ENCODE assay signal across 22 mouse cellular contexts in the genomic region with DNA sequence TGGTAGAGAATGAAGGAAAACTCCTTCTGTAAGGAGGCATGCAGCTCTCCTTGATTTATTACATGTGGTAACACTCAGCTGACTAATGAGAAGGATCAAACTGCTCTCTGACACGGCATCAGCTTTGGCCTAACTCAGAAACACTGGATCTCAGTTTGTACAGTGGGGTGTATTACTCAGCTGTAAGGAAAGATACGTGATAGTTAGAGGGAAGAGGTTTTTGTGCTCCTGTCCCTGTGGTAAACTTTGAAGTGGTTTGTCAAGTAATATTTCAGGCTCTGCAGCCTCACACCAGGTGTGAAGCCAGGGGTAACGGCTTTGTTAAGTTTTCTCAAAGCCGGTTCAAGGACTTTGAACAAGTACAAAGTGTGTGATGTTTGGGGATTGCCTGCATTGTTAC.
DNase-seq lines count a peak whose midpoint lies in the region; ATAC-seq and TF ChIP-seq lines count a peak whose summit lies in the region.
"Had no signal": no experiment of that assay in that cellular context is flagged by ENCODE, and none has a peak within 500 bp of the region (broad histone marks: within the 10 kb centered on the region; RNA-seq: fewer than 3 reads in every experiment).

No protein-coding gene starts in this region.

- no peak overlapping the region for H3K4me3 ChIP-seq in embryonic facial prominence, embryonic 14.5 days (ENCODE audit: low read depth, low read length)
- no peak overlapping the region for H3K4me3 ChIP-seq in embryonic facial prominence, embryonic 10.5 days
- no peak overlapping the region for H3K4me3 ChIP-seq in embryonic fibroblast, embryonic 13.5 days (ENCODE audit: insufficient read depth, low read length)
- no peak overlapping the region for H3K4me3 ChIP-seq in gastrocnemius, adult 2 months
- H3K4me3 ChIP-seq: erythroblast, embryonic 14.5 days; limb, embryonic 15.5 days; liver, embryonic 15.5 days; neural tube, embryonic 15.5 days had no signal

- H3K9me3 ChIP-seq in embryonic facial prominence, embryonic 14.5 days (ENCODE audit: control insufficient read depth, low read length) = no peaks in the 10 kb centered on the region
- H3K9me3 ChIP-seq in embryonic facial prominence, embryonic 10.5 days = no peaks in the 10 kb centered on the region
- H3K9me3 ChIP-seq: limb, embryonic 15.5 days; liver, embryonic 15.5 days; neural tube, embryonic 15.5 days had no signal

- no peaks in the 10 kb centered on the region for H3K27me3 ChIP-seq in embryonic facial prominence, embryonic 14.5 days (replicated peaks; ENCODE audit: control insufficient read depth, insufficient read depth, low read length)
- H3K27me3 ChIP-seq in embryonic facial prominence, embryonic 10.5 days (replicated peaks; ENCODE audit: low read depth, poor library complexity, severe bottlenecking) = no peaks in the 10 kb centered on the region
- H3K27me3 ChIP-seq: limb, embryonic 15.5 days; liver, embryonic 15.5 days; neural tube, embryonic 15.5 days had no signal

- H3K9ac ChIP-seq in embryonic facial prominence, embryonic 14.5 days (ENCODE audit: low read depth, low read length) = no peak overlapping the region
- H3K9ac ChIP-seq: forebrain, postnatal 0 days; limb, embryonic 15.5 days; liver, embryonic 15.5 days; neural tube, embryonic 15.5 days had no signal

- DNase-seq in embryonic facial prominence, embryonic 14.5 days (ENCODE audit: low spot score) = peak; percentile 49
- DNase-seq in embryonic facial prominence, embryonic 10.5 days (ENCODE audit: low spot score) = no peak
- DNase-seq in CD4-positive helper T cell, adult 2 months (ENCODE audit: low read depth, low spot score) = peak; percentile 63
- DNase-seq in thymus, adult 18-20 months = peak; percentile 48 to 74
- DNase-seq in gastrocnemius, adult 2 months = no peak
- no peak for DNase-seq in cerebellum, adult 9-10 months
- DNase-seq: adrenal gland, adult 2 months; cerebellum, adult 2 months; forebrain, postnatal 0 days; heart, postnatal 4 days; kidney, adult 18-20 months; midbrain, embryonic 14.5 days; right cerebral cortex, postnatal 14 days; spleen, adult 18-20 months had no signal

- H3K27ac ChIP-seq in embryonic facial prominence, embryonic 14.5 days (replicated peaks; ENCODE audit: low read depth, low read length) = no peak overlapping the region
- H3K27ac ChIP-seq in embryonic facial prominence, embryonic 10.5 days (replicated peaks) = no peak overlapping the region
- peak overlapping the region; percentile 62 for H3K27ac ChIP-seq in embryonic fibroblast, embryonic 13.5 days (ENCODE audit: insufficient read depth, low read length)
- H3K27ac ChIP-seq in gastrocnemius, adult 2 months = no peak overlapping the region
- H3K27ac ChIP-seq: limb, embryonic 15.5 days; liver, embryonic 15.5 days; neural tube, embryonic 15.5 days had no signal

- no peak for TF ChIP-seq POLR2A in embryonic fibroblast, embryonic 13.5 days (IDR thresholded peaks at IDR 0.05; ENCODE audit: low read depth, low read length)

- no peak overlapping the region for H3K4me2 ChIP-seq in embryonic facial prominence, embryonic 14.5 days (ENCODE audit: low read depth, low read length)
- H3K4me2 ChIP-seq: limb, embryonic 15.5 days; liver, embryonic 15.5 days; neural tube, embryonic 15.5 days had no signal

- intact Hi-C loops in gastrocnemius, adult 2 months (cut with DNase I) = no loop called here

- peak; percentile 57; the same call in 1 of the 2 replicates for ATAC-seq in embryonic facial prominence, embryonic 14.5 days (ENCODE audit: low read depth)
- ATAC-seq in frontal cortex, adult (ENCODE audit: low TSS enrichment) = no peak
- ATAC-seq: forebrain, postnatal 0 days; hindbrain, embryonic 16.5 days; lung, postnatal 0 days had no signal

- no peaks in the 10 kb centered on the region for H3K36me3 ChIP-seq in embryonic facial prominence, embryonic 14.5 days (ENCODE audit: control insufficient read depth, insufficient read depth, low read length)
- no peaks in the 10 kb centered on the region for H3K36me3 ChIP-seq in embryonic facial prominence, embryonic 10.5 days (replicated peaks)
- H3K36me3 ChIP-seq: limb, embryonic 15.5 days; liver, embryonic 15.5 days; neural tube, embryonic 15.5 days had no signal

- H3K4me1 ChIP-seq in embryonic facial prominence, embryonic 14.5 days (ENCODE audit: control insufficient read depth, insufficient read depth, low read length) = no peaks in the 10 kb centered on the region
- peaks cover 20% of the 10 kb centered on the region for H3K4me1 ChIP-seq in embryonic facial prominence, embryonic 10.5 days
- peaks cover 4% of the 10 kb centered on the region for H3K4me1 ChIP-seq in embryonic fibroblast, embryonic 13.5 days (ENCODE audit: control insufficient read depth, insufficient read depth, low read length)
- H3K4me1 ChIP-seq: limb, embryonic 15.5 days had no signal

- TF ChIP-seq CTCF in embryonic fibroblast, embryonic 13.5 days (IDR thresholded peaks at IDR 0.05; ENCODE audit: borderline replicate concordance, insufficient read depth, low read length) = no peak
- TF ChIP-seq CTCF in gastrocnemius, adult 2 months (IDR thresholded peaks at IDR 0.05) = no peak

- WGBS in embryonic facial prominence, embryonic 14.5 days = 42% methylated on average over 4 of the region's 4 CpGs
- WGBS in embryonic facial prominence, embryonic 10.5 days = 76% methylated on average over 4 of the region's 4 CpGs

Comparison
In these comparisons a context has a peak if more than half of its experiments do, and no peak if none do; other contexts are left out.
1. DNase-seq: peak in embryonic facial prominence, embryonic 14.5 days (single experiment), CD4-positive helper T cell, adult 2 months (single experiment) and thymus, adult 18-20 months (2 of 2); none in embryonic facial prominence, embryonic 10.5 days (single experiment), gastrocnemius, adult 2 months (single experiment) and cerebellum, adult 9-10 months (single experiment).